Mouse (Mus musculus) MEL (cell line): ENCODE measurements around the gene Gpc1. TPM values are rescaled to one million over a fixed set of nuclear protein-coding genes. Genes with fewer than 3 reads are reported as not detected.
A peak's percentile ranks its signal among the peaks of the same experiment; 100 is the strongest.

Experiments
- DNase-seq: peaks from one replicate; pipeline ENCODE4 v3.0.0; 2011; ENCODE audit warnings: low read depth, low spot score
- H3K27ac ChIP-seq: 2 replicates; pipeline ENCODE4 v1.5.1; 2012; ENCODE audit warnings: low read depth, mild to moderate bottlenecking, control low read depth, low read length, moderate library complexity; ENCODE audit not compliant: control insufficient read depth
- H3K27me3 ChIP-seq, 2 experiments: fragments of 150-350 bp in 1 of 2; sonication (generic) in 1 of 2; 2 replicates each; pipeline ENCODE4 v1.6.1; 2012; ENCODE audit warnings: low read length in 2 of 2, mild to moderate bottlenecking in 2 of 2, improper control_type of control experiment in 1 of 2, moderate library complexity in 1 of 2; ENCODE audit not compliant: insufficient read depth in 2 of 2, control insufficient read depth in 1 of 2
- H3K36me3 ChIP-seq, 2 experiments: 2 replicates each; pipeline ENCODE4 v1.6.1; 2012 to 2014; ENCODE audit warnings: low read length in 2 of 2, improper control_type of control experiment in 1 of 2, inconsistent platforms in 1 of 2, mild to moderate bottlenecking in 1 of 2; ENCODE audit not compliant: insufficient read depth in 2 of 2, control insufficient read depth in 1 of 2
- H3K4me1 ChIP-seq, 2 experiments: fragments of 150-350 bp in 1 of 2; sonication (generic) in 1 of 2; 2 replicates each; pipeline ENCODE4 v1.6.1; 2012; ENCODE audit warnings: low read length in 2 of 2, improper control_type of control experiment in 1 of 2, mild to moderate bottlenecking in 1 of 2; ENCODE audit not compliant: insufficient read depth in 2 of 2, control insufficient read depth in 1 of 2
- H3K4me3 ChIP-seq, 2 experiments: fragments of 150-350 bp in 1 of 2; sonication (generic) in 1 of 2; 2 replicates each; pipeline ENCODE4 v1.5.1; 2012; ENCODE audit warnings: low read depth in 2 of 2, low read length in 2 of 2, mild to moderate bottlenecking in 2 of 2, moderate library complexity in 2 of 2, control low read depth in 1 of 2, improper control_type of control experiment in 1 of 2; ENCODE audit not compliant: control insufficient read depth in 1 of 2, insufficient read depth in 1 of 2
- H3K79me2 ChIP-seq: 2 replicates; pipeline ENCODE4 v1.6.1; 2012; ENCODE audit warnings: mild to moderate bottlenecking, low read length, moderate library complexity; ENCODE audit not compliant: control insufficient read depth, poor library complexity, insufficient read depth
- H3K9ac ChIP-seq: 2 replicates; pipeline ENCODE4 v1.6.1; 2012; ENCODE audit warnings: low read depth, mild to moderate bottlenecking, control low read depth, low read length, moderate library complexity; ENCODE audit not compliant: control insufficient read depth, poor library complexity, severe bottlenecking
- H3K9me3 ChIP-seq: fragments of 150-350 bp; sonication (generic); replicated peaks from 2 replicates; pipeline ENCODE4 v1.6.1; 2012; ENCODE audit warnings: mild to moderate bottlenecking, low read length, improper control_type of control experiment, moderate library complexity; ENCODE audit not compliant: insufficient read depth
- CTCF ChIP-seq, 3 experiments: IDR thresholded peaks in 2 of 3; conservative IDR thresholded peaks in 1 of 3; 2 replicates each; pipeline ENCODE4 v1.5.1; 2011 to 2012; ENCODE audit warnings: low read length in 3 of 3, low read depth in 2 of 3, mild to moderate bottlenecking in 2 of 3, improper control_type of control experiment in 1 of 3, inconsistent platforms in 1 of 3, mixed read lengths in 1 of 3, moderate library complexity in 1 of 3; ENCODE audit not compliant: control insufficient read depth in 1 of 3, insufficient read depth in 1 of 3, poor library complexity in 1 of 3, severe bottlenecking in 1 of 3
- E2F4 ChIP-seq: IDR thresholded peaks from 2 replicates; pipeline ENCODE4 v1.6.1; 2011; ENCODE audit warnings: low read depth, low read length, improper control_type of control experiment, borderline replicate concordance
- MEF2A ChIP-seq: IDR thresholded peaks from 2 replicates; pipeline ENCODE4 v1.6.1; 2014; ENCODE audit warnings: low read depth, mild to moderate bottlenecking, inconsistent platforms, low read length, improper control_type of control experiment; ENCODE audit not compliant: poor library complexity, insufficient replicate concordance, severe bottlenecking; ENCODE audit errors: extremely low read depth
- RAD21 ChIP-seq: IDR thresholded peaks from 2 replicates; pipeline ENCODE4 v1.6.1; 2011; ENCODE audit warnings: mild to moderate bottlenecking, low read depth, low read length, improper control_type of control experiment
- SIN3A ChIP-seq: IDR thresholded peaks from 2 replicates; pipeline ENCODE4 v1.6.1; 2012; ENCODE audit warnings: low read length, improper control_type of control experiment, inconsistent platforms
- SMC3 ChIP-seq: IDR thresholded peaks from 2 replicates; pipeline ENCODE4 v1.6.1; 2011; ENCODE audit warnings: low read depth, low read length, improper control_type of control experiment
- TCF12 ChIP-seq: IDR thresholded peaks from 2 replicates; pipeline ENCODE4 v1.6.1; 2014; ENCODE audit warnings: low read depth, mild to moderate bottlenecking, inconsistent platforms, low read length, improper control_type of control experiment, moderate library complexity
- ZC3H11A ChIP-seq: IDR thresholded peaks from 2 replicates; pipeline ENCODE4 v1.6.1; 2012; ENCODE audit warnings: low read depth, mild to moderate bottlenecking, inconsistent platforms, low read length, improper control_type of control experiment
- ZNF384 ChIP-seq: IDR thresholded peaks from 2 replicates; pipeline ENCODE4 v1.6.1; 2012; ENCODE audit warnings: low read depth, mild to moderate bottlenecking, inconsistent platforms, low read length, improper control_type of control experiment
- polyA plus RNA-seq, 2 experiments: library from polyadenylated mRNA; stranded (reverse) in 1 of 2; unstranded in 1 of 2; fragments of >175 nt in 1 of 2; fragments of >200 nt in 1 of 2; gene quantifications; 2 replicates each; pipeline versions ENCODE4 v1.2.1 to v1.2.4; 2012; ENCODE audit warnings: low replicate concordance in 2 of 2, low read depth in 1 of 2; ENCODE audit not compliant: insufficient read length in 2 of 2, insufficient read depth in 1 of 2, missing spikeins in 1 of 2
- total RNA-seq: library from RNA; depleted of rRNA; stranded (reverse); fragments of 300-350 nt; gene quantifications from 2 replicates; pipeline ENCODE4 v1.2.3, GENCODE M21; 2012

The Gpc1 gene
- total and polyA plus RNA-seq, 3 experiments = 0.23 to 3.6 TPM; not detected in 1

- Histone ChIP-seq H3K9me3 (no peaks in the 10 kb centered on the region), H3K4me1 (no peaks in the 10 kb centered on the region), H3K36me3 (no peaks in the 10 kb centered on the region), H3K27ac (no peak overlapping the region), H3K79me2 (no peaks in the 10 kb centered on the region), H3K4me3 (no peak overlapping the region), H3K9ac (no peak overlapping the region), H3K27me3 (no peaks in the 10 kb centered on the region)
- TF ChIP-seq MEF2A (no peak), E2F4 (no peak), SIN3A (no peak)
- no peak for DNase-seq
Observed at GRCm38 (mm10) chr1:92832011-92833010, 866 bp downstream of the Gpc1 start.

- peak; percentile 83 for TF ChIP-seq ZC3H11A
- TF ChIP-seq RAD21 = peak; percentile 78
- peak; percentile 90 for TF ChIP-seq SMC3
- peak; percentile 66 to 94 (median 84) for TF ChIP-seq CTCF (IDR thresholded peaks at IDR 0.05 in 2 of 3, conservative IDR thresholded peaks at IDR 0.05 in 1 of 3; ENCODE audit: control insufficient read depth in 1 of 3, insufficient read depth in 1 of 3, low read depth in 2 of 3, low read length in 3 of 3, poor library complexity in 1 of 3, severe bottlenecking in 1 of 3)
- TF ChIP-seq TCF12 = no peak
- no peak for TF ChIP-seq ZNF384
- no peak overlapping the region for H3K9ac ChIP-seq
- H3K36me3 ChIP-seq = no peaks in the 10 kb centered on the region
- H3K4me1 ChIP-seq = no peaks in the 10 kb centered on the region
- H3K79me2 ChIP-seq = no peaks in the 10 kb centered on the region
- no peaks in the 10 kb centered on the region for H3K9me3 ChIP-seq
- no peak overlapping the region for H3K4me3 ChIP-seq
- DNase-seq = peak; percentile 55
- no peak overlapping the region for H3K27ac ChIP-seq
- no peaks in the 10 kb centered on the region for H3K27me3 ChIP-seq
Observed at GRCm38 (mm10) chr1:92833987-92834706, 2.7 kb downstream of the Gpc1 start.
